Mouse (Mus musculus) lung, embryonic 16.5 days (tissue): ENCODE measurements around the gene Plac8. TPM values are rescaled to one million over a fixed set of nuclear protein-coding genes. Genes with fewer than 3 reads are reported as not detected.

ENCODE experiments used
- polyA plus RNA-seq: library from polyadenylated mRNA; unstranded; fragments of >200 nt; fragmentation: Nextera tagmentation; extraction: Ambion mirVana; gene quantifications from 2 replicates; pipeline ENCODE4 v1.2.1, GENCODE M21; 2015

Plac8 gene
- polyA plus RNA-seq, 1 experiment from 2014 or later: 12.5 TPM

Other genes starting within 250 kb of the Plac8 start
- 156 and 161 TPM in 2 replicates for gene Sec31a, start 156.0 kb downstream of the Plac8 start, polyA plus RNA-seq
- gene Lin54, start 71.6 kb downstream of the Plac8 start, polyA plus RNA-seq: 12.2 and 13.6 TPM in 2 replicates
- 165 and 174 TPM in 2 replicates for gene Cops4, start 53.9 kb downstream of the Plac8 start, polyA plus RNA-seq
- gene Coq2, start 102.9 kb upstream of the Plac8 start, polyA plus RNA-seq: 44.1 and 47.2 TPM in 2 replicates
- 6.2 TPM in 2 replicates for gene Hpse, start 147.5 kb upstream of the Plac8 start, polyA plus RNA-seq
- 10.9 and 14.1 TPM in 2 replicates for gene Helq, start 226.4 kb upstream of the Plac8 start, polyA plus RNA-seq
- gene Mrps18c, start 226.4 kb upstream of the Plac8 start, polyA plus RNA-seq: 154 and 158 TPM in 2 replicates
- gene Abraxas1, start 248.7 kb upstream of the Plac8 start, polyA plus RNA-seq: 32.2 and 33.0 TPM in 2 replicates